Mouse (Mus musculus): ENCODE measurements around the gene Dusp14. TPM values are rescaled to one million over a fixed set of nuclear protein-coding genes. Genes with fewer than 3 reads are reported as not detected.

The Dusp14 gene
- polyA plus RNA-seq, 1 experiment from 2014 or later, result 9.6 TPM

- peak overlapping the region; percentile 12; the same call in 1 of the 2 replicates for H3K27ac ChIP-seq
- H3K27me3 ChIP-seq, result no peaks in the 10 kb centered on the region
- no peaks in the 10 kb centered on the region for H3K9me3 ChIP-seq
- 60% methylated on average over 14 of the region's 14 CpGs for WGBS
- H3K4me1 ChIP-seq (replicated peaks), result peaks cover 37% of the 10 kb centered on the region
- H3K4me2 ChIP-seq, result no peak overlapping the region
- H3K9ac ChIP-seq (replicated peaks), result no peak overlapping the region
- H3K4me3 ChIP-seq (replicated peaks), result no peak overlapping the region
- 0 out of 2 replicates have a peak, but pooled peaks have one; percentile 49 for ATAC-seq (ENCODE audit: insufficient number of reproducible peaks, insufficient read depth, low FRiP score, low TSS enrichment, low read depth)
- peaks cover 12% of the 10 kb centered on the region for H3K36me3 ChIP-seq
These were observed 26.0 kb downstream of the Dusp14 start for GRCm38 (mm10) chr11:84042808-84043762.

GRCm38 (mm10) chr11:84040621-84041020, 28.4 kb downstream of the Dusp14 start:
- H3K4me2 ChIP-seq, result no peak overlapping the region
- H3K36me3 ChIP-seq, result peaks cover 12% of the 10 kb centered on the region
- H3K27me3 ChIP-seq, result no peaks in the 10 kb centered on the region
- H3K9ac ChIP-seq (replicated peaks), result no peak overlapping the region
- H3K4me3 ChIP-seq (replicated peaks), result no peak overlapping the region
- no peak for ATAC-seq (ENCODE audit: insufficient number of reproducible peaks, insufficient read depth, low FRiP score, low TSS enrichment, low read depth)
- H3K27ac ChIP-seq, result no peak overlapping the region
- H3K9me3 ChIP-seq, result no peaks in the 10 kb centered on the region
- 80% methylated on average over 6 of the region's 6 CpGs for WGBS
- H3K4me1 ChIP-seq (replicated peaks), result peaks cover 25% of the 10 kb centered on the region

GRCm38 (mm10) chr11:84033671-84034070, 35.4 kb downstream of the Dusp14 start:
- H3K4me3 ChIP-seq (replicated peaks), result no peak overlapping the region
- H3K4me2 ChIP-seq, result no peak overlapping the region
- H3K36me3 ChIP-seq, result peaks cover 14% of the 10 kb centered on the region; the same call in 1 of the 2 replicates
- H3K27ac ChIP-seq, result no peak overlapping the region
- no peaks in the 10 kb centered on the region for H3K9me3 ChIP-seq
- 51% methylated on average over 5 of the region's 5 CpGs for WGBS
- ATAC-seq (ENCODE audit: insufficient number of reproducible peaks, insufficient read depth, low FRiP score, low TSS enrichment, low read depth), result no peak
- no peaks in the 10 kb centered on the region for H3K27me3 ChIP-seq
- no peak overlapping the region for H3K9ac ChIP-seq (replicated peaks)
- H3K4me1 ChIP-seq (replicated peaks), result peaks cover 7% of the 10 kb centered on the region; the same call in 1 of the 2 replicates

- H3K4me3 ChIP-seq (replicated peaks), result no peak overlapping the region
- peaks cover 7% of the 10 kb centered on the region; the same call in 1 of the 2 replicates for H3K4me1 ChIP-seq (replicated peaks)
- WGBS, result 75% methylated on average over 5 of the region's 5 CpGs
- no peak overlapping the region for H3K27ac ChIP-seq
- no peak for ATAC-seq (ENCODE audit: insufficient number of reproducible peaks, insufficient read depth, low FRiP score, low TSS enrichment, low read depth)
- H3K9me3 ChIP-seq, result no peaks in the 10 kb centered on the region
- H3K36me3 ChIP-seq, result peaks cover 18% of the 10 kb centered on the region; the same call in 1 of the 2 replicates
- H3K4me2 ChIP-seq, result no peak overlapping the region
- no peaks in the 10 kb centered on the region for H3K27me3 ChIP-seq
- H3K9ac ChIP-seq (replicated peaks), result no peak overlapping the region
These were observed 36.5 kb downstream of the Dusp14 start for GRCm38 (mm10) chr11:84032559-84032958.

GRCm38 (mm10) chr11:84031971-84032370, 37.1 kb downstream of the Dusp14 start:
- Histone ChIP-seq H3K27ac (no peak overlapping the region), H3K27me3 (no peaks in the 10 kb centered on the region), H3K9me3 (no peaks in the 10 kb centered on the region), H3K4me1 (replicated peaks) (peaks cover 7% of the 10 kb centered on the region; the same call in 1 of the 2 replicates), H3K9ac (replicated peaks) (no peak overlapping the region), H3K36me3 (peaks cover 19% of the 10 kb centered on the region; the same call in 1 of the 2 replicates), H3K4me2 (no peak overlapping the region), H3K4me3 (replicated peaks) (no peak overlapping the region)
- WGBS, result 48% methylated on average over 9 of the region's 9 CpGs
- no peak for ATAC-seq (ENCODE audit: insufficient number of reproducible peaks, insufficient read depth, low FRiP score, low TSS enrichment, low read depth)

GRCm38 (mm10) chr11:84028271-84029028, 40.6 kb downstream of the Dusp14 start:
- ATAC-seq (ENCODE audit: insufficient number of reproducible peaks, insufficient read depth, low FRiP score, low TSS enrichment, low read depth), result no peak
- Histone ChIP-seq H3K9ac (replicated peaks) (no peak overlapping the region), H3K36me3 (peaks cover 42% of the 10 kb centered on the region)

GRCm38 (mm10) chr11:84027231-84027630, 41.8 kb downstream of the Dusp14 start:
- Histone ChIP-seq H3K4me1 (replicated peaks) (no peaks in the 10 kb centered on the region), H3K9ac (replicated peaks) (no peak overlapping the region), H3K36me3 (peaks cover 48% of the 10 kb centered on the region), H3K27ac (no peak overlapping the region), H3K4me3 (replicated peaks) (no peak overlapping the region), H3K9me3 (no peaks in the 10 kb centered on the region), H3K4me2 (no peak overlapping the region), H3K27me3 (no peaks in the 10 kb centered on the region)
- ATAC-seq (ENCODE audit: insufficient number of reproducible peaks, insufficient read depth, low FRiP score, low TSS enrichment, low read depth), result no peak
- 92% methylated on average over 5 of the region's 5 CpGs for WGBS

More at GRCm38 (mm10) chr11:84028271-84029028, 40.6 kb downstream of the Dusp14 start:
- Histone ChIP-seq H3K4me3 (replicated peaks) (no peak overlapping the region), H3K27ac (no peak overlapping the region), H3K27me3 (no peaks in the 10 kb centered on the region), H3K9me3 (no peaks in the 10 kb centered on the region), H3K4me1 (replicated peaks) (peaks cover 2% of the 10 kb centered on the region; the same call in 1 of the 2 replicates), H3K4me2 (no peak overlapping the region)
- 76% methylated on average over 9 of the region's 9 CpGs for WGBS

GRCm38 (mm10) chr11:84016810-84017508, 52.1 kb downstream of the Dusp14 start:
- Histone ChIP-seq H3K27ac (no peak overlapping the region), H3K4me2 (no peak overlapping the region), H3K9ac (replicated peaks) (no peak overlapping the region), H3K36me3 (peaks cover 30% of the 10 kb centered on the region), H3K27me3 (no peaks in the 10 kb centered on the region), H3K9me3 (no peaks in the 10 kb centered on the region), H3K4me3 (replicated peaks) (no peak overlapping the region), H3K4me1 (replicated peaks) (peaks cover 14% of the 10 kb centered on the region)
- ATAC-seq (ENCODE audit: insufficient number of reproducible peaks, insufficient read depth, low FRiP score, low TSS enrichment, low read depth), result no peak
- 80% methylated on average over 7 of the region's 7 CpGs for WGBS

GRCm38 (mm10) chr11:84016147-84016809, 52.8 kb downstream of the Dusp14 start:
- no peak overlapping the region for H3K4me2 ChIP-seq
- H3K9me3 ChIP-seq, result no peaks in the 10 kb centered on the region
- H3K9ac ChIP-seq (replicated peaks), result no peak overlapping the region
- 57% methylated on average over 6 of the region's 6 CpGs for WGBS
- H3K36me3 ChIP-seq, result peaks cover 28% of the 10 kb centered on the region
- no peak overlapping the region for H3K27ac ChIP-seq
- peaks cover 14% of the 10 kb centered on the region for H3K4me1 ChIP-seq (replicated peaks)
- 0 out of 2 replicates have a peak, but pooled peaks cover under 1% of the 10 kb centered on the region for H3K27me3 ChIP-seq
- ATAC-seq (ENCODE audit: insufficient number of reproducible peaks, insufficient read depth, low FRiP score, low TSS enrichment, low read depth), result no peak
- H3K4me3 ChIP-seq (replicated peaks), result no peak overlapping the region

- Histone ChIP-seq H3K27ac (0 out of 2 replicates have a peak overlapping the region, but pooled peaks have one; percentile 45), H3K4me3 (replicated peaks) (no peak overlapping the region), H3K4me1 (replicated peaks) (peaks cover 14% of the 10 kb centered on the region)
These were observed 56.0 kb downstream of the Dusp14 start for GRCm38 (mm10) chr11:84013105-84013504.

More at GRCm38 (mm10) chr11:84013105-84013504, 56.0 kb downstream of the Dusp14 start:
- no peak for ATAC-seq (ENCODE audit: insufficient number of reproducible peaks, insufficient read depth, low FRiP score, low TSS enrichment, low read depth)
- WGBS, result 5% methylated on average over 7 of the region's 7 CpGs
- no peak overlapping the region for H3K9ac ChIP-seq (replicated peaks)
- no peak overlapping the region for H3K4me2 ChIP-seq
- H3K36me3 ChIP-seq, result peaks cover 26% of the 10 kb centered on the region; the same call in 1 of the 2 replicates
- no peaks in the 10 kb centered on the region for H3K9me3 ChIP-seq
- 0 out of 2 replicates have a peak, but pooled peaks cover 5% of the 10 kb centered on the region for H3K27me3 ChIP-seq

All from limb, embryonic 12.5 days (tissue).